Mouse (Mus musculus): Measurements from ENCODE around the gene Rpl4.
"Not testable (repeated sequence)": the region's sequence is repeated elsewhere in the genome, so short reads cannot be mapped to it uniquely, and the experiment has no call there.

The Rpl4 gene

GRCm38 (mm10) chr9:64198068-64198762, 25.0 kb downstream of the Rpl4 start:
- no peak for DNase-seq (ENCODE audit: low spot score)

- not testable (repeated sequence) for DNase-seq (ENCODE audit: low spot score)
These were observed 25.7 kb downstream of the Rpl4 start for GRCm38 (mm10) chr9:64198763-64199418.

DNA sequence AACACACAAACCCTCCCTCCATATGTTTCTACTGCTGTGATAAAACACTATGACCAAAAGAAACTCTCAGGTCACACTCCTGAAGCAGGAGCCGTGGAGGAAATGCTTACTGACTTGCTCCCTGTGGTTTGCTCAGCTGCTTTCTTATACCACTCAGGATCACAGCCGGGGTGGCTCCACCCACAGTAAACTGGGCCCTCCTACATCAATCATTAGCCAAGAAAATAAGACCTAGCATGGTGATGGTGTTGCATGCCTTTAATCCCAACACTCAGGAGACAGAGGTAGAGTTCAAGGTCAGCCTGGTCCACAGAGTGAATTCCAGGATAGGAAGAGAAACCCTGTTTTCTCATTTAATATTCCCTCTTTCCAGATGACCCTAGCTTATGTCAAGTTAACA, 26.7 kb downstream of the Rpl4 start:
- DNase-seq (ENCODE audit: low spot score): no peak

DNA sequence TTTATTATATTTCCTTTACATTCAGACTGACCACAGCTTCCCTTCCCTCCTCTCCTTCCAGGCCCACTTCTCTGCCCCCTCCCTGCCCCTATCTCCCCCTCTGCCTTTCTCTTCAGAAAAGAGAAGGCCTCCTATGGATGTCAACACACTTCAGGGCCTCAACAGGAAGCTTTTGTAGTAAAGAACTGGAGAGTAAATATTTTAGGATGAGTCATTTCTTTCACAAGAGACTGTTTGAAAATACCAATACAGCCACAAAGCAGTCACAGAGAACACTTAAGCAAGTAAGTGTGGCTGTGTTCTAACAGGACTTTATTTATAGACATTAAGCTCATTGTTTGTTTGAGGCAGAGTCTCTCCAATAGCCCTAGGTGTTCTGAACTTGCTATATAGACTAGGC, 29.2 kb downstream of the Rpl4 start:
- no peak for DNase-seq (ENCODE audit: low spot score)

GRCm38 (mm10) chr9:64202866-64203265, 29.7 kb downstream of the Rpl4 start:
- no peak for DNase-seq (ENCODE audit: low spot score)

DNA sequence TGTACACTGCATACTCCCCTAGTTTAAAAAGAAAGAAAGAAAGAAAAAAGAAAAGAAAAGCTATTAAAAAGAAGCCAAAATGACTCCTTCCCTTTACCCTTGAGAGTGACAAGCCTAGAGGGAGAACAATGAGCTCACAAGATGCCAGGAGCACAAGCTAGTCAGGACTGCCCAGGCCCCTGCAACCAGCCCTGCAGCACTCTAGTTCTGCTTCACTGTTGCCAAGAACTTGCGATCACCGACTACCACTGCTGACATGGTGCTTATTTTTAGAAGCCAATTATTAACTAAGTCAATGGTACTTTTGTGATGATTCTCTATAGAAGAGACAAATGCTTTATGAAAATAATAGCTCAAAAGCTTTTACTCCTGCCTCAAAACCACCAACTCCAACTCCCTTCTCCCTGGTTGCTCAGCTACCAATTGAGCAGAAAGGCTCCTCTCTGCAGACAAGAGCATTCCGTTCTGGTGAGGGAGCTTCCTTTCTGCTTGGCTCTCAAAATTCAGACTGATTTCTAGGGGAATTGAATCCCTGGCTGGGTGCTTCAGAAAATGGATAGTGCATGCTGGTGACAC, 34.4 kb downstream of the Rpl4 start:
- DNase-seq (ENCODE audit: low spot score): no peak

DNA sequence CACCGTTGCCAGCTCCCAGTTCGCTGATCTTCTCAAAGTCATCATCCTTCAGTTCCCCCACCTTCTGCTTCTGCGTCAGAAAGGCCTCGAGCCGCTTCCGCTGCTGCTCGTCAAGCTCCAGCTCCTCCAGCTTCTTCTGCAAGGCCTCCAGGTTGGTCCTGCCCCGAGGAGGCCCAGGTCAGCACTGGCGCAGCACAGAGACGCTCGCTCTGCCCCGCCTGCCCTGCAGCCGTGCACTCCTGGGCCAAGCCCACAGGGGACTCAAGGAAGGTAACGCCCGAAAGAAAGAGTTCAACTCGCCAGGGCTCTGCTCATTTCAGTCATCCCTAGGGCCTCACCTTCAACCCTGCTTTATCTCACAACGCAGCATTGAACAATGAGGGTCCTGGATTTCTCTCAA, 41.3 kb downstream of the Rpl4 start:
- DNase-seq (ENCODE audit: low spot score): no peak

DNA sequence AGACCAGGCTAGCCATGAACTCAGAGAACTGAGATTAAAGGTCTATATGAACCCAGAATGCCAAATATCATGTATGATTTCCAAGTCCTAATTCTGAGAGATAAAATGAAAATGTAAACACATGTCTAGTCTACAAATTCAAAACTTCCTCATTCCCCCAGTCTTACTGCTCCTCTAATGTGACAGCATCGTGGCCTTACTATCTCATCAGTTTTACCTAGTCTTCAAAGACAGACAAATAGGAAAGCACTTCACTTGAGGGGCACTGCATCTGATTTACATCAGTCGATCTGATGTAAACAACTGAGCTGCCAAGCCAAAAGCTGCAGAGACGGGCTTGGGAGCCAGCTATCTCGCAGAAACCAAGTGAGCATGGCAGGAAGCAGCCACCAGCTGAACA, 42.9 kb downstream of the Rpl4 start:
- no peak for DNase-seq (ENCODE audit: low spot score)

GRCm38 (mm10) chr9:64216641-64217040, 43.5 kb downstream of the Rpl4 start:
- no peak for DNase-seq (ENCODE audit: low spot score)

- DNase-seq (ENCODE audit: low spot score): no peak
These were observed 44.7 kb downstream of the Rpl4 start for GRCm38 (mm10) chr9:64217887-64218286.

- no peak for DNase-seq (ENCODE audit: low spot score)
These were observed 46.1 kb downstream of the Rpl4 start for GRCm38 (mm10) chr9:64219305-64219704.

DNA sequence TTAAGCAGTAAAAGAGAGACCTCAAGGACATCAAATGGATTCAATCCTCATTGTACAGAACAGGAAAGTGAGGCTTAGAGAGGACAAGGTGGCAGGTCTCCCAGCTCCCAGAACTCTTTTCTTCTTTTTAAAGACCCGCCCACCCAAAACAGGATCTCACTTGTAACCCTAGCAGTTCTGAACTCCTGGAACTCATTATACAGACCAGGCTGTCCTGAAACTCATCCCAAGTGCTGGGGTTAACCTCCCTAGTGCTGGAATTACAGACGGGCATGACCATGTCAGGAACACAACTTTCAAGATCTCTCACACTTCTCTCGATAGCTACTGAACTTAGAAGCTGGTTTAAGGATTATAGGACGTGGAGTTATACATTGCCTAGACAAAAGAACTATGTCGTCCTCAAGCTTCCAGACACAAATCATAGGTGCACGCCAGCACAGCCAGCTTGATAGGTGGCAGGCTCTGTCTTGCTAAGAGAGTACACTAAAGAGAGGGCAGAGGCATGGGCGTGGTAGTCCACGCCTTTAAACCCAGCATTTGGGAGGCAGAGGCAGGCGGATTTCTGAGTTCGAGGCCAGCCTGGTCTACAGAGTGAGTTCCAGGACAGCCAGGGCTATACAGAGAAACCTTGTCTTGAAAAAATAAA, 46.7 kb downstream of the Rpl4 start:
- DNase-seq (ENCODE audit: low spot score): no peak

GRCm38 (mm10) chr9:64220603-64221002, 47.4 kb downstream of the Rpl4 start:
- DNase-seq (ENCODE audit: low spot score): no peak

DNA sequence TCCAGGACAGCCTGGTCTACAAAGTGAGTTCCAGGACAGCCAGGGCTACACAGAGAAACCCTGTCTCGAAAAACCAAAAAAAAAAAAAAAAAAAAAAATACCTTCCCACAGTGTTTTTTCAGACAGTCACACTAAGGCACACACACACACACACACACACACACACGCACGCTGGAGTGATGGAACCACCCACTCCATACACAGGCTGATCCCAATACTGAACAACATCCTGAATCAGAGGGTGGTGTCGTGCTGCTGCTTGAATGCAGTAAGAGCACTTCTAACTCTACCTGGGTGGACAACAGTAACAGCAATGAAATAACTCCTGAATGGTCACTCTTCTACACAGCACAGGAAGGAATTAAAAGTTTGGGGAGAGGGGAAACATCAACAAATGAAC, 48.3 kb downstream of the Rpl4 start:
- DNase-seq (ENCODE audit: low spot score): no peak

DNA sequence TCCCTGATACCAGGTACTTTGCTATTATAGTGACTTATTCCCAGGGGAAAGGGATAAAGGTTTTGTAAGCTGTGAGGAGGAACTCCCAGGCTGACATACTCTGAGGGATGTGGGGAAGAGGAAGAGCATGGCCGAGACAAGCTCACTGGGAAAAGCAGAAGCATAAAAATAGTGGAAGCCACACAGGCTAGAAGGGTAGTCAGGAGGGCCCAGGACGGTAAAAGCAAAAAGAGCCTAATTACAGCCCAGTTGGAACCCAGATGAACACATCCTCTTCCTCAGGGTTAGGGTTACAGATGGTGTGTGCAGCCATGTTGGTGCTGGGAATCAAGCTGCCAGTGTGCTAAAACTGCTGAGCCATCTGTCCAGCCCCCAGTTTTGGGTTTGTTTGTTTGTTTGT, 48.9 kb downstream of the Rpl4 start:
- no peak for DNase-seq (ENCODE audit: low spot score)

DNA sequence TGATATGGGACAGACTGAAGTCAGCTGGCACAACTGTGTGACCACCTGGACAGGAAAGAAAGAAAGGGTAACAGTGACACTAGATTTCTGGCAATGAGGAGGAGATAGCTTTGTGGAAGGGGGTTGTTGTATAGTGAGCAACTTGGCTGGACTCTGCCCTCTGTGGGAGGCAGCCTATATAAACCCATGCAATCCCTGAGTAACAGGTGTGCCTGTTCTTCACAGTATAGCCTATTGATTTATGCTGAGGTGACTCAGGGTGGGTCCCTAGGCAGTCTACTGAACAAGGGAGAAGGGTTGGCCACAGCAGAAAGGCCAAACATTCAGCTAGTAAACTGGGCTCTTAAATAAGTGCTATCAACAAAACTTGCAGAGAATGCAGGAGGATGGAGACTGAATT, 52.6 kb downstream of the Rpl4 start:
- DNase-seq (ENCODE audit: low spot score): no peak

DNA sequence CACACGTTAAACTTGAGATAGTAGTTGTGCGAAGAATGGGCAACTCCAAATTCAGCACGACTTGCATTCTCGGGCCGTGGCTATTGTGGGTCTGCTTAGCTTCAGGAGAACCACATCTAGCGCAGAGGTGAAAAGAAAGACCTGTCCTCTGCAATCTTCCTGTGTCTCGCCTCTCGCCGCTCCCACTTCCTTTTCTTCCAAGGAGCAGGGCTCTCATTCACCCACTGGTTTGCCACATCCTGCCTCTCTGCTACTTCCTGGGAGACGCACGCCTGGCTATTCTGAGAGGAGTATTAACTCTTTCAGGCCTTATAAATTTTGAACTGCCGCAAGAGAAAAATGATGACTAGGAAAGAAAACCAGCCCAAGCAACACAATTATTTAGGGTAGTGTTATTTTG, 54.6 kb downstream of the Rpl4 start:
- no peak for DNase-seq (ENCODE audit: low spot score)
